Mouse (Mus musculus) megakaryocyte, embryonic 14.5 days (primary cell): Measurements from ENCODE around the gene 1190007I07Rik.

ENCODE experiments used
- FLI1 ChIP-seq: IDR thresholded peaks from 2 replicates; pipeline ENCODE4 v1.6.1; 2012; ENCODE audit warnings: low read length, inconsistent platforms, mixed read lengths
- GATA1 ChIP-seq: IDR thresholded peaks from 3 replicates; pipeline ENCODE4 v1.6.1; 2012; ENCODE audit warnings: mixed read lengths, low read length, inconsistent platforms, borderline replicate concordance

DNA sequence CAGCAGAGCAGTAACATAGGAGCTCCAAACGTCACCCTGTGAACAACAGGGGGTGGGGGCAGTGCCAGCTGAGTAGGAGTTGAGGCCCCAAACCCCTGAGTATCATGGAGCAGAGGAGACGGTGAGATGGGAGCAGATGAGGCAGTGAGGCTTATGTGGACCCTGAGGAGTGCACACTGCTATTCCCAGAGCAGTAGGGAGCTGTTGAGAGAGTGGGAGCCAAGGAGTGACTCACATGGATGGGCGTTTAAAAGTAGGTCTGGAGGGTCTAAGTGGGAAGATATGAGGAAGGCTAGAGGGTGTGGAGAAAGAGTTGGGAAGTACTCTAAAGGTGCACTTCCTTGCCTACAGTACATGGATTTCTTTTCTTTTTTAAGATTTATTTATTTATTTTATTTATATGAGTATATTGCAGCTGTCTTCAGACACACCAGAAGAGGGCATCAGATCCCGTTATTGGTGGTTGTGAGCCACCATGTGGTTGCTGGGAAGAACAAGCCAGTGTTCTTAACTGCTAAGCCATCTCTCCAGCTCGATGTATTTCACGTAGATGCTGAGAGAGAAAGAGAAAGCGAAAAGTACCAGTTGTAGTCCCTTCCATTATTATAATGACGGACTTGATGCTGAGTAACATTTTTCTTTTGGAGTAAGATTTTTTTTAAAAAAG, 16.1 kb upstream of the 1190007I07Rik start:
- TF ChIP-seq GATA1 (no peak), FLI1 (no peak)
